Mouse (Mus musculus) gastrocnemius, postnatal 36 days (tissue): ENCODE results near the gene P4ha1. TPM values are rescaled to one million over a fixed set of nuclear protein-coding genes. Genes with fewer than 3 reads are reported as not detected.

Experiments used
- total RNA-seq, 2 experiments: library from RNA; stranded (reverse); gene quantifications; 2 replicates each; pipeline ENCODE4 v1.2.3; 2021

Gene P4ha1
- total RNA-seq, 2 experiments from 2014 or later: 21.9 to 31.7 TPM

Other genes starting within 250 kb of the P4ha1 start
- 1 to 10 TPM; 6.1 to 7.2 TPM for gene Sept10, start 101.4 kb upstream of the P4ha1 start, total RNA-seq
- 1 to 10 TPM in 1 of 2 experiments, under 1 TPM in 1; 0.64 to 1.0 TPM for gene Sowahc, start 101.3 kb upstream of the P4ha1 start, total RNA-seq
- 100 to 1,000 TPM in 1 of 2 experiments, 10 to 100 TPM in 1; 85.4 to 136 TPM for gene Gm10273, start 72.3 kb downstream of the P4ha1 start, total RNA-seq
- gene Pla2g12b, start 80.4 kb downstream of the P4ha1 start, total RNA-seq: not detected
- gene Oit3, start 118.5 kb downstream of the P4ha1 start, total RNA-seq: under 1 TPM; 0.12 to 0.26 TPM